Mouse (Mus musculus): Measurements from ENCODE around the gene Mxi1. TPM values are rescaled to one million over a fixed set of nuclear protein-coding genes. Genes with fewer than 3 reads are reported as not detected.

Mxi1 gene
- 10 to 100 TPM; 29.2 to 35.0 TPM for total RNA-seq (2021)
- long read RNA-seq, experiment 1, transcript Mxi1-201 (6 exons, 2,627 nt): minor isoform, 11 of 47 reads
- long read RNA-seq, experiment 1, transcript Mxi1-203 (6 exons, 2,340 nt): major isoform, 34 of 47 reads
- long read RNA-seq, experiment 1, partial matches to known transcripts: 1 of 47 reads
- long read RNA-seq, experiment 1, other reads (novel, unspliced or antisense): 1 of 47 reads
- long read RNA-seq, experiment 2, full-length matches to known transcripts: 58 of 65 reads
- long read RNA-seq, experiment 2, partial matches to known transcripts: 6 of 65 reads
- long read RNA-seq, experiment 2, other reads (novel, unspliced or antisense): 1 of 65 reads

DNA sequence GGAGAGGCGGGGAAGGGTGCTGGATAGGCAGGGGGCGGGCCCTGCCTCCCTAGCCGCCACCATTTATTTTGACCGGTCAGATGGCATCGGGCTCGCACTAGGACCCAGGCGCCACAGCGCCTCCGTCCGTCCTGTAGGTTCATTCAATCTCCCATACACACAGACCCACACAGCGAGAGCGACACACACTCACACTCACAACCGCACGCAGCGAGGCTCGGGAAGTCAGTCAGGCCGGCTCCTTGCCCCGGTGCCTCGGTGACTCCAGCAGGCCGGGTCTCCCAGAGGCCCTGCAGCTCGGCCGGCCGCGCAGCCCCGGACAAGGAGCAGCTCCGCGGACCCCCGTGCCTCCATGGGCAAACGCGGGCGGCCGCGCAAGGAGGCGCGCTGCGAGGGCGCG lies at the start of gene Mxi1:
Mxi1 (plus strand) TSS at position 171 of the 400 bp plus-strand sequence.
- DNase-seq (ENCODE audit: low spot score in 2 of 2): peak; percentile 73 to 75

DNA sequence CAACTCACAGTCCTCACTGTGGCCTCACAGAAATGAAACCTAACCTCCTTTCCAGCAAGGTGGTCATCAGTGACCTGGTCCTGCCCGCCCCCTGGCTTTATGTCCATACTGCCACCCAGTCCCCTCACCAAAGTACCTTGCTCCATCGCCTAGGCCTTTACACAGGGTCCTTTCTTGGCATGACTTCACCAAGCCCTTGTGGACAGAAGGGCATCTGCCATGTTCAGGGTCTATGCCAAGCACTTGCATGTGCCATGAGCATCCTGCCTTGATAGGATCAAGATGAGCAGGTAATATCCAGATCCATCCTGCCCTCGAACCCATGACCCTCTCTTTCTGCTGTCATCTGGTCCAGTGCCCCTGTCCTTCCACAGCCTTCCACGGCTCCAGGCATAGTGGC lies 49.5 kb upstream of the Mxi1 start:
- no peak for DNase-seq (ENCODE audit: low spot score in 2 of 2)

DNA sequence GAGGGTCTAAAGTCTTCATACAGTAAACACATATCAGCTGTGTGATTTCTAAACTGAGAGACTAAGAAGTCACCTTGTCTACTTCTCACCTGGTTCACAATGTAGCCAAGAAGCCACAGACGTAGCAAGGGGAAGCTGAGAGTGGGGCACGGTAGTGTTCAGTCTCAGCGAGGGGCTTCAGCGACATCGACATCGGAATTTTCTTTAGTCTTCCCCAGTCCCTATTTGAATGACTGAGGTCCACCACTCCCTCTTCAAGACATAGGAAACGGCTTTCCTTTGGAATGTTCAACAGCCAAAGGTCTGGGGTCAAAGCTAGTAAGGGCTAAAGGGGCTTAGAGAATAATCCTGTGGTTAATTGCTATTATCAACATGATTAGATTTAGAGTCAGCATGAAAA lies 48.3 kb upstream of the Mxi1 start:
- DNase-seq (ENCODE audit: low spot score in 2 of 2): no peak

DNA sequence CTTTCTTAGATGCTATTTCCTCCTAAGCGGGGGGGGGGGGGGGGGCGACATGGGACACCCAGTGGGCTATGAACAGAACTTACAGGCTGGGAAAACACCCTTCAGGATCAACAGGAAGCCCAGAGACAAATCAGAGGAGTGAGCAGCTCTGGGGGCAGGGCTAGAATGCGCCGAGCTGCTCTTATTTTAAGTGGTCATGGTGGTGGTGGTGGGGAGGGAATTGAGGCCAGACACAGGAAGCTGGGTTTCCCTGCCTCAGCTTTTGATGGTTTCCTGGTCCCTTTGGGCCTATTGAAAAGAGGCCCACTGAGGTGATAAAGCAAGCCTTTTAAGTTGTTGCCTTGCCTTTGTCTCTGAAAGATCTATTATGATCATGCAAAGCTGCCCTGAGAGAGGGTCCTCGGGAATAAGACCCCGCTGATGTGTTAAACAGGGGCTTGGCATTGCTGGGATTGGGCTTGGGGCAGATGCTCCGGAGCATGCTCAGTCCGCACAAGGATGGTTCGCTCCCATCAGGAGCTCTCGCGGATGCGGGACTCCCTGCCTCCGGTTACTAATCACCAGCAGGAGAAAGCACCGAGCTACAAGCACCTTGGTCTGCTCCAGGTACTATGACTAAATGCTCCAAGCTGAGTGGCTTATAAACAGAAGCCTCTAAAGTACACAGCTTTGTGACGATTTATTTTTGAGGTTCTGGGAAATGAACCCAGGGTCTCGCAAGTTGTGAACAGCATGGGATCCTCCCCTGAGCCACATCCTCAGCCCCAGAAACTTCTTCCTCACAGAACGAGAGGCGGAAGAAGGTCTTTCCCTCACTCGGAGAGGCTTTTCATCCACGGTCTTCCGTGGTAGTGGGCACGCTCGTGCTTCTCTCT lies 46.2 kb upstream of the Mxi1 start:
- DNase-seq (ENCODE audit: low spot score in 2 of 2): no peak

DNA sequence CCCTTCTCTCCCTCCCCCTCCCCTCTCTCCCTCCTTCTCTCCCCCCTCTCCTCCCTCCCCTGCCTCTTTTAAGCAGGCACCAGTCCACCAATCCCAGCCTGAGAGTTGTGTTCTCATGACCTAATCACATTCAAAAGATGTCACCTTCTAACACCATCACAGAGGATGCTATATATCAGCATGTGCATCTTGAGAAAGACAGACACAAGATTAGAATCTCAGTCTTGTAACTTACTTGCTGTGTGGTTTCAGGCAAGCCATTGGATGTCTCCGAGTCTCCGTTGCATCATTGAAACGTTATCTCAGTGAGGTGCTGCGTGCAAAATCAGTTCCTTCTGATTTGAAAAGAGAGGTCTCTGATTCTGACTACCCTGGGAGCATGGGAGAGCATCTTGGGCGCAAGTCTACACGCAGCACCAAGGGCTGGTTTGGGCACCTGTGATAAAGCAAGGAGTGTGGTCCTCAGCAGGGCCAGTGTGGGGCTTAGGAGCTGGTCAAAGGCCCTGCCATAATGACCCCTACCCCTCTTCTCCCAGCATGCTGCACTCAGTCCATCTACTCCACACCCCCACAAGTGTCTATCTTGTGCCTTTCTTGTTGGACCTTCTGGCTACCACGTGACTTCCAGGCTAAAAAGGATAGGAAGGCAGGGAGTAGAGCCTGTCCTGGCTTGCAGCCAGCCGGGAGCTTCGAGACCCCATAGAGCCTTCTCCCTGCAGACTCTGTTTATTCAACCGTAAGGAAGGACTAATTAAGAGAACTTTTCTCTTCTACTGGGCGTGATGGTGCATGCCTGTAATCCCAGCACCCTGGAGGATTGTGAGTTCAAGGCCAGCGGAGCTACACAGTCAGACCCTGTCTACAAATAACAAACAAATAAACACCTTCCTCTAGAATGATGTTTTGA lies 45.2 kb upstream of the Mxi1 start:
- DNase-seq (ENCODE audit: low spot score in 2 of 2): no peak

DNA sequence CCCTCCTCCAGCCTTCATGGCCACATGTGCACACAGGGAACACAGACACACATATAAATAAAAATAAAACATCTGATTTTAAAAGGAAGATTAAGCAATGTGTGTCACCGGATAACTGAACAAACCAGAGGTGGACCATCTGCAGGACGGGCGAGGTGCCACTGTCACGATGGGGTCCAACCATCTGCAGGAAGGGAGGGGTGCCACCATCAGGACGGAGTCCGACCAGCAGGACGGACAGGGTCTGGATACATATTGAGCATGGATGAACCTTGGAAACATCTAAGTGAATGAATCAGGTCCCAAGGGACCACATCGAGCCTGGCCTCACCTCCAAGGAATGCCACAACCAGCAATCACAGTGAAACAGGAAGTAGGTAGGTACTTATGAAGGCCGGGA lies 43.0 kb upstream of the Mxi1 start:
- no peak for DNase-seq (ENCODE audit: low spot score in 2 of 2)

DNA sequence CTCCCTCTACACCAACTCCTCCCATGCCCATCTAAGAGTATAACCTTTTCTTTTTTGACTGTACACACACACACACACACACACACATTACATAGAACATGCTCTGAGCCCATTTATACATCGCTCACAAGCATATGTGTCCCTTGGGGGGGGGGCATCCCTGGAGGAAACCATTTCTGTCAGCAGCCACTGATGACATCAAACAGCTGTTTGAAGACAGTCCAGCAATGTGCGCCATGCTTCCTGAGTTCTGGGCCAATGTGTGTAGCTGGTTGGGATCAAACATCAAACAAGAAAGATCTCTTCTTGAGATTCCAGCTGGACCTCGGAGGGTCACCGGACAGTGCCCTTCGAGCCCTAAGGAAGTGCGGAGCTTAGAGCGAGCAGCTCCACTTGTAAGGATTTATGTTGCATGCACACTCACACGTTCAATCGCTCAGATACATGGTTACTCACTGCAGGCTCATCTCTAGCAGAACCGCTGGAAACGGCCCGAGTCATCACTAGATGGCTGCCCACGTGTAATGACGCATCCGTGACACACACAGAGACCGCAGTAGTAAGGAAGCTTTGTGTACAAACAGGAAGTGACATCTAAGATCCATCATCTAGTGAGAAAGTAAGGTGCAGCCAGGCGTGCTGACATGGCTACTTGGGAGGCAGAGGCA lies 37.1 kb upstream of the Mxi1 start:
- no peak for DNase-seq (ENCODE audit: low spot score in 2 of 2)

DNA sequence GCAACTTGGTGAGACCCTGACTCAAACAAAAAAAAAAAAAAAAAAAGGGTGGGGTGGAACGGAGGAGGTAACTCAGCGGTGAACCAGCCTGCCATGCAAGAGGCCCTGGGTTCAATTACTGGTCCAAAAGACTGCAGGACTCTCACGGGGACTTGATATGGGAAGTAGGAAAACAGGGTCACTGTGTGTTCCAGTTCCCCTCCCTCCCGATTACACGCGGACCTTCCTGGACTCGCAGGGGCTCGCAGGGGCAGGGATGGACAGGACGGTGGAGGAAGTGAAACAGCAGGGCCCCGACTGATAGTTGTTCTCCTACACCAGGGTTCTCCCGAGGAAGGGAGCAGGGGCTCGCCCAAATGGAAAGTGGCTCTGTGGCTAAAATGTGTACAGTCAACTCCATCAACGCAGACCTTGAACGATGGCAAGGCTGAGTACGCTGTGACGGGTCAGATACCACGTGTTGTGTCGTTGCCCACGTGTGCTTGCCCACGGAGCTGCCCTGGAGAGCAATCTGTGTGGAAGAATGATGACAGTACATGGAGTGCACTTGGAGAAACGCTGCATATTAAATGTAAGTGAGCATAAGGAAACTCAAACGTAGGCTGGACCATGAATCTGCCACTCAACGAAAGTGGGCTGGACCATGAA lies 36.4 kb upstream of the Mxi1 start:
- no peak for DNase-seq (ENCODE audit: low spot score in 2 of 2)

DNA sequence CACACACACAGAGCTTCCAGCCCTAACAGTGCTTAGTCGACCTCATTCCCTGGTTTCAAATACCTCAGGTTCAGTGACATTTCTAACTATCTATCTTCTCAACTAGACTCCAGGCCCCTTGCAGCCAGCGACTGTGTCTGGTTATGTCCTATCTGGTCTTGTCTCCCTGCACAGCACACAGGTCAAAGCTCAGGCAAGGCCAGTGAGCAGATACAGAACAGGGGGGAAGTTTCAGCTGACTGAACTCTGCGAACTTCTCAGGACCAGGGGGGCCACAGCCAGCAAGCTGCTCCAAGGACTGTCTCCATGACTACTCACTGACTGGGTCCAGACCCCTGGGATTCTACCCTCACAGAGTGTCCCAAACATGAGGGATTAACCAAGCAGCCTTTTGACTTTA lies 35.1 kb upstream of the Mxi1 start:
- DNase-seq (ENCODE audit: low spot score in 2 of 2): no peak

DNA sequence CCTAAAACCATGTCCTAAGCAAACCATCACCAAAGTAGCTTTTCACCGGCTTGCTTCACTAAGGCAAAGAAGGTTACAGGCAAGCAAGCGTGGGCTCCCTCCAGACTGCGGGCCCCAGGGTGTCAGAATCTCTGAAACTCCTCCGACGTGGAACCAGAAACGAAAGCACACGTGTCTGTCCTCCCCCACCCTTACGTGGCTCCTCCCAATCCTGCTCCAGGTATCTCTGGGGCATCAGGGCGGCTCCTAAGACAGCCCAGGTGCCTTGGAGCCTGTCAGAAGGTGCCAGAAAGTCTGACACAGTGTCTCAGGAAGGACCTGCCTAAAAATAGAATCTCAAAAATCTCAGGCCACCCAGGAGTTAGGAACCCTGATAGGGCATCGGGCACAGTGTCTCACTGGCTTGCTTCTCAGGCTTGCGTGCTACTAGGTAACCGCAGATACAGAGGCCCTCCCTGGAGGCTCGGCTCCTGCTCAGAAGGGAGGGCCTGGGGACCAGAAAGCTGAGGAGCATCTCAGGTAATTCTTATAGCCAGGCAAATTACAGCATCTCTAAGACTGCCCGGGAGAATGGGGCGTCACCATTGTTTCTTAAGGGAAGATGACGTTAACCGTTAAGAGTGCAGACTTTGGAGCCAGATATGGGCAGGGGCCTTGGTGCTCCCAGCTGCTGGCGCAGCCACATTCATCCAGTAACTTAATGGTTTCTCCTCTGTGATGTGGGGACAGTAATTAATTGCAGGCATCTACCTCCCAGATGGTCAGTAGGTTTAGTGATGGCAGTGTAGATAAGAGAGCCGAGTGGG lies 33.2 kb upstream of the Mxi1 start:
- no peak for DNase-seq (ENCODE audit: low spot score in 2 of 2)

DNA sequence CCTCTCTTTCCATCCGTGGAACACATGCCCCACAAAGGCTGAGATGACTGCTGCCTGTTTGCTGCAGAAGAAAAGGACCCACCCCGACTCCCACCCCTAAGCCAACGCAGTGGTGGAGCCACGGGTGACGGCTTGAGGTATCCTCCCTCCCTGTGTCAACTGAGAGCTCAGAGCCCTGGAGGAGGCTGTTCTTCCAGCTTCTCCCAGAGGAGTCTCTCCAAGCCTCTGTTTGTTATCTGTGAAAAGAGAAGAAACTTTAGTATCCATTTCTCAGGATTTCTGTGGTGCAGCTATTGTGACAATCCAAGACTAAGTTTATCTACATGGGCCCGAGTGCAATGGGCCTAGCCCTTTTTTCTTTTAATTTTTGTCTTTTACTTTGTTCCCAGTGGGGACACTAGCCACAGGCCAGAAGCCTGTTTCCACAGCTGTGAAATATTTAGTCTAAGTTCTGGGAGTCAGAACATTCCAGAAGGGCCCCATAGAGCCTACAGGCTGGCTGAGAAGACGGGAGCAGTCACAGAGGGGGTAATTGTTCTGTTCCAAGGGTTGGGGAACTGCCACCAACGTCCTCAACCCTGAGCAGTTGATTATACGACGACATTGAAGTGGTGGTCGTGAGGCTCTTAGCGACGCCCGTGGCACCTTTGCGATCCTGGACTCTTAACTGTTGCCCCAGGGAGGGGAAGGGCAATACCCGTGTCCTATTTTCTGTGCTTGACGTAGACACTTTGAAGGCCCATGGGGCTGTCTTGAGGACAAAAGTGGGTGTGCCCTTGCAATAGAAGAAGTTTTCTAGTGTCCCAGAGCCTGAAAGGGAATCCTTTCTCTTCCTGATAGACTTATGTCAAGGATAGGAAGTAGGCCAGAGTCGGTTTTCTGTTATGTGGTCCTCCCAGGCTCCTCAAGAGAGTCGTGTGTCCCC lies 31.6 kb upstream of the Mxi1 start:
- no peak for DNase-seq (ENCODE audit: low spot score in 2 of 2)

DNA sequence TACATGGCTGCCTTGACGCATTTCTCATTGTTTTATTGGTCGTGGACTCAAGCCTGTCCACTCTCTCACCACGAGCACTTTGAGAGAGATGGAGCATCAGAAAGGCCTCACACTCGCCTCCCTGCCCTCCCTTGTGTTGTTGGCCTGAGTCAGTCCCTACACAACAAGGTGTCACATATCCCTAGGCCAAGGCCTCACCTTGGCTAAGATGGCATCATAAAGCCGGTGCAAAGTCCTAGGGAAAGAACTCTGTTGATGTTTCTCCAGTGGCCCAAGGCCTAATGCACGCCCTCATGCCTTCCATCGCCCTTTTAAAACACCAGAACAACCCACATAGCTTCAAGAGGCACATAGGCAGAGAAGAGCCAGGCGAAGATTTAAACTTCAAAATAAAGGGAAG lies 30.1 kb upstream of the Mxi1 start:
- no peak for DNase-seq (ENCODE audit: low spot score in 2 of 2)

DNA sequence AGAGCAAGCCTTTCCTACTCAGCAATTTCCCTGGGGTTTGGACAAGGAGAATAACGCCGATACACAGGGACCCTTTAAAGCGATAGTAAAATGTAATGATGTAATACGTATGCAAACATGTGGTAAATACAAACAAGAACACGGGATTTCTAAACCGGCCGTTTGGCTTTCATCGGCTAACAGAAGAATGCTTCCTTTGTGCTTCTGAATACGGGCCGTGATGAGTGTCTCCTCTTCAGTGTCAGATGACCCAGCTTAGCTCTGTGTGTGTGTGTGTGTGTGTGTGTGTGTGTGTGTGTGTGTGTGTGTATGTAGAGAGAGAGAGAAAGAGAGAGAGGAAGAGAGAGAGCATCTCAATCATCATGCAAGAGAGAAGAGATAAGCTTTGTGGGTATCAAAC lies 27.7 kb upstream of the Mxi1 start:
- no peak for DNase-seq (ENCODE audit: low spot score in 2 of 2)

DNA sequence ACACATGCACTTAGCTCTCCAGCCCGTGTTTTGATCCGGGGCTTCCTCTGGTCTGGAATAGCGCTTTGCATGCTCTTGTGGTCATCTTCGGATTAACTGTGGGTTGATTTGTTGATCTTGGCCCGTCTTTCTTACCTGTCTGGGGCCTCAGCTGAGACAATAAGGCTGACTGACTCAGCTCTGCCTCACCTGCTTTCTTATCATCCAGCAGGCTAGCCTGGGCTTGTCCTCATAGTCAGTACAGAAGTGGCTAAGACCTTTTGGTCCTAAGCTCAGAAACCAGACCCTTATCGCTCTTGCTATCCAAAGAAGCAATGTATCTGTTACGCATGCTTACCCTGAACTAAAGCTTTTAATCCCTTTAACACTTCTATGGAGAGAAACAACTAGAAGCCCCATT lies 26.6 kb upstream of the Mxi1 start:
- no peak for DNase-seq (ENCODE audit: low spot score in 2 of 2)

DNA sequence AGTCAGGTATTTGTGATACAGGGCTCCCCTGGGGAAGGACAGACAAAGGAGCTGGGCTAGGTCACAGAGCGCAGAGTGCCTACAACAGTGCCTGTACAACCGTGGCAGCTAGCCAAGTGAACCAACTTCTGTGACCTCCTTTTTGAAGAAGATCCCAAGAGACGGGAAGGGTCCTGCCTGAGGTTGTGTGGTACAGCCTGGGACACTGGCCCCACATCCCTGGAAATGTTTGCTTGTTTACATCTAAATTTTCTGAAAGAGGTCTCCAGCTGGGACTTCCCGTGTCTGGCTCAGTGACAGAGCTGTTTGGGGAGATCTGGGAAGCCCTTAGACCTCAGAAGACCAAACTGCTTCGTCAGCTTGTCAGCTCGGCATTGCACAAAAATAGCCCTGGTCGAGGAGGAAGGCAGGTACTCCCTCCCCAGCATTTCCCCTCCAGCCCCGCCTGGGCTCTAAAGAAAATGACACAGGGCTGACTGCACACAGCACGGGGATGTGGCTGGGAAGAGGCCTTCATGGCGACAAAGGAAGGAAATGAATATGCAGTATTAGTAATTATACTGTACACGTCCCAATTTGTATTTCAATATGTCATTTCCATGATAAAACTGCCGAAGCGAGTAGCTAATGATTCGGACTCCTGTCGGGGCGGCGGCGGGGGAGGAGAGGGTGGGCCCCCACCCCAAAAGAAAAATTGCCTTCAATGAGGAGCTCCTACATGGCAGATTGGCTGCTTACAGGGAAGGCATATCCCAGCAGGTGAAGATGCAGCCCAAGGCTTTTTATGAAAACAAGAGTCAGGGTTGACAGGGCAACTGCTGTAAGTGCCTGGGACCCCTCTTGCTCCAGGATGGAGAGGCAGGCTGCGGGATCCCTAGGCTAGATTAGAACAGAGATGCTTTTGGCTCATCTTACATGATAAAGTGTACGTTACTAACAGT lies 25.8 kb upstream of the Mxi1 start:
- DNase-seq (ENCODE audit: low spot score in 2 of 2): no peak

DNA sequence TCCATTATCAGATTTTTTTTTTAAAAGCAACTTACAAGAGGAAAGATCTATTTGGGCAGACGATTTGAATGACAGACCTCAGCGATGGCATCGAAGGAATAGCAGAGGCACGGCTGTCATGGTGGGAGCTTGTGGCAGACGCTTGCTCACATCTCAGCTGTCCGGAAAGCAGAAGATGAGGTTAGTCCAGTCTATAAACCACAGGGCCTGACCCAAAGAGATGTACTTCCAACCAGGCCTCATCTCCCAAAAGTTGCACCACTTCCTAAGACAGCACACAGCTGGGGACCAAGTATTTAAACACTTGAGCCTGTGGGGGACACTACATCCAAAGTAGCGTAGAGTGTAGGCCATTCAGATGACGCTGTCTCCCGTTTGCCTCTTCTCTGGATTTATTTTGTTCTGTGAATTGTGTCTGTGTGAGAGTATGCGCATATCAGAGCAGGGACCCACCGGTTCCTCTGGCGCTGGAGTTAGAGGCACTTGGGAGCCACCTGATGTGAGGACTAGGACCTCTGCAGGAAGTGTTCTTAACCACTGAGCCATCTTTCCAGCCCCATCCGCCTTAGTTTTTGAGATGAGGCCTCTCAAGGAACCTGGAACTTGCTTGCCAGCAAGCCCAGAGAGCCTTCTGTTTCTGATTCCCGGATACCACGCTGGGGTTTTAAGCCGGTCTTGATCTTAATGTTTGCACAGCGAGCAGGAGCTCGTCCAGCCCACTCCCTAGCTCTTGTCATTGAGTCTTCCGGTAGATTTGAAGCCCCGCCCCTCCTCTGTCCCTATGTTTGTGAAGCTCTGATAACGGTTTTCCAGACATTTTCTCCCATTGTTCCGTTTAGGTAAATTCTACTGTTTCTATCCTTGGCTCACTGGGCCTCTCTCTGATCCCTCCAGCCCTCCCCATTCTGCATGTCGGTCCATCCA lies 13.7 kb upstream of the Mxi1 start:
- no peak for DNase-seq (ENCODE audit: low spot score in 2 of 2)
